Mouse (Mus musculus) ovary, postnatal 14 days (tissue): ENCODE data around the gene Ddo.

Experiments used
- DNase-seq: peaks from one replicate; pipeline ENCODE4 v3.0.0; 2022; ENCODE audit warnings: low spot score

Gene Ddo

DNA sequence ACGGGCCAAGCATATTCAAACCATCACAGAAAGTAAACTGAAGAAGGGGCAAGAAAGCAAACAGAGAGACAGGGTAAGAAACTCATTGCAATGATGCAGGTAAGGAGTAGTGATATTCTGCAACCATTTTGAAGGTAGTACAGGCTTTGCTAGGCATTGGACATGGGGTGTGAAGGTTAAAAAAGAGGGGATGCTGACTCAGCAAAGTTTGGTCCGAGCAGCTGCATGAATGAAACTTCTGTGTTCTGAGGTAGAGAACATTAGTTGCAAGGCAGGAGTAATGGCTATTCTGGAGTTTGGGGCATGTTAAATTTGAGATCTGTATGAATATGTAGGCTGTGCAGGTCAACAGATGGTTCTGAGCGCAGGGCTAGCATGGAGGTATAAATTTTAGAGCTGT is 35.5 kb downstream of the Ddo start:
- no peak for DNase-seq

DNA sequence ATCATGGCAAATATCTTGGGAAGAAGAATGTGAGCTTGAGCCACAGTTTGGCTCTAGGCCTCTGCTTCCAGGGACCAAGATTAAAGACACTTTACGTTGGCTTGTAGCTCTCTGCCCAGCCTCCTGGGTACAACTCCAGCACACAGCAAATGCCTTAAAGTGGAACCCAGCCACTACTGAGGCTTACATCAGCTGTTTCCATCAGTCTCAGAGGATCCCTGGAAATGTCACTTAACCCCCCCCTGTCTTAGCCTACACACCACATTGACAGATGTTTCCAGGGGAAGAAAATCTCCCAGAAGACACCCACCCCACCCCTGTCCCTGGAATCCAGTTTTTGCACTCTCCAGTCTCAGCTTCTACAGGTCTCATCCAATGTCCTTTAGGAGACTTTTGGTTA is 37.1 kb downstream of the Ddo start:
- DNase-seq = no peak

DNA sequence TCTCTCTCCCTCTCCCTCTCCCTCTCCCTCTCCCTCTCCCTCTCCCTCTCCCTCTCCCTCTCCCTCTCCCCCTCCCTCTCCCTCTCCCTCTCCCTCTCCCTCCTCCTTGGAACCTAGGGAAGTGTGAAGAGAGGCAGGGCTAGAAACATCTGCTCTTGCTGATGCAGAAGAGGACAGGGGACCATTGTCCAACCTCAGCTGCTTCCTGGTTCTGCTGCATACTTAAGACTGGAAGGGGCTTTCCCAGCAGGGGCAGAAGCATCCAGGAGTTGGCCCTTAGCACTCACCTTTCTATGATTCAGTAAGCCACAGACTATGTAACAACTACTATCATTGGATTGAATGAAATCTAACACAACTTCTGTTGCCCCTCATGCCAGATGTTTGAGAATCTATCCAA is 38.8 kb downstream of the Ddo start:
- no peak for DNase-seq

DNA sequence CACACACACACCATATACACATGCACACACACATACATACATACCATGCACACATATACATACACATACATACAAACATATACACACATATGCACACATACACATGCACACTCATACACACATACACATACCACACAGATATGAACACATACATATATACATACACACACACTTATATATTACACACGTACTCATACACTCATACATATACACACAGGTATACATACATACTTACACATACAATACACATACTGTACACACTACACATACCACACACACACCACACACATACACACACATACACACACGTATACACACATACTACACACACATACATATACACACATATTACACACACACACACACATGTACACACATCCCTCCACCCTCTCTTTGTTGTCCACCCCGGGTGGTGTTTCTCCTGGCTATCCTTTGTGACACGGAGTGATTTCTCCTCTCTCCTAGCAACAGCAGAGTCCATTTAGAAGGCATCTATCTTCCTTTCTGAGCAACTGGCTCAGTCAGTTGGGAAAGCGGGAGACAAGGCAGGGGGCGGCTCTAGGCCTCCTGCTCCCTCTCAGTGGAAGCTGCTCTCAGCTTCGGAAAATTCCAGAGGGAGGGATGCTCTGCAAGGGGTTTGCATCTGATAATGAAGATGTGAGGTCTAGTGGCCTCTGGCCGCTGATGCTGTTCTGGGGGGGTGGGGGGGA is 42.9 kb downstream of the Ddo start:
- DNase-seq = no peak

DNA sequence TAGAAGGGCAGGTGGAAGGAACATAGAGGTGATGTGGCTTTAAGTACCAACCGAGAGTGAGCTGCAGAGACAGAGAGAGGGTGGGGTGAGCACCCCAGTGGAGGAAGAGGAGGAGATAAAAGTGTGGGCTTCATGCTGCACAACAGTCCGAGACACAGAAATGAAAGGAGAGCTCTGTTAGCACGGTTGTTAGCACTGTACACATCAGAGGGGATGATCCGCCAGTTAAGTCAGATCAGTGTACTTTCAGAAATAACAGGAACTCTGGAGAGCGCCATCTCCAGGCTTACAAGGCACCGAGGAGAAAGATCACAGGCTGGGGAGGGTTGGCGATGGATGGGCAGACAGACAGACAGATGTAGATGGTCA is 43.5 kb downstream of the Ddo start:
- DNase-seq = no peak

DNA sequence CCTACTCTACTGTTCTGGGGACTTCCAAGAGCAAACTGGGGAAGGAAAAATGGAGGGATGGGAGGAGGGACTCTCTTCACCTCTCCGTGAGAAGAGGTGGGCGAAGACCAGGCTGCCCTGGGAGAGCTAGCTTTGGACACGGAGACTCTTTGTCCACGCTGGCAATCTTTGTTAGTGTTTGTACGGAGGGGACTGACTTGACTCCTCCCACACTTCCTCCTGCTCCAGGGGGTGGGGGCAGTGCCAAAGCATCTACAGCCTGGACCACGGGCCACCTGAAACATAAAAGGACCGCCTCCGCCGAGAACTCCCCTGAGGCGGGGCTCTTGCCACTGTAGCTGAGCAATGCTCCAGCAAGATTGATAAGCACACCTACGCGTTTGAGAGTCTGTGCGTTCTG is 44.3 kb downstream of the Ddo start:
- no peak for DNase-seq

DNA sequence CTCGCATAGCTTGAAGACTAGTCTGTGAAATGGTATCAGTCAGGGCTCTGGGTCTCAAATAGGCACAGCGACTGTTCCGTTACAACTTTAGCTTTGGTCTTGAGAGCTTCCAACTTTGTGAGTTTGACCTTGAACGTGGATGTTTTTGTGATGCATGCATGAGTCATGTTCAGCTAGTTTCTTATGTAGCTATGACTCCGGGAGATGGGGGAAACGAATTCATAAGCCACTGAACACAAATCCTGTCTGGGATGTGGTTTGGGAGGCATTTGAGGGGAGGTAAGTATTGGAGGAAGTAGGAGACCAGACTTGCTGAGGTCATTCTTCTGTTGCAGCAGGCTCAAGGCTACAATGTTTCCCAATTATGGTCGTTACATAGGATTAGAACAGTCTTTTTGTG is 46.1 kb downstream of the Ddo start:
- DNase-seq = no peak

DNA sequence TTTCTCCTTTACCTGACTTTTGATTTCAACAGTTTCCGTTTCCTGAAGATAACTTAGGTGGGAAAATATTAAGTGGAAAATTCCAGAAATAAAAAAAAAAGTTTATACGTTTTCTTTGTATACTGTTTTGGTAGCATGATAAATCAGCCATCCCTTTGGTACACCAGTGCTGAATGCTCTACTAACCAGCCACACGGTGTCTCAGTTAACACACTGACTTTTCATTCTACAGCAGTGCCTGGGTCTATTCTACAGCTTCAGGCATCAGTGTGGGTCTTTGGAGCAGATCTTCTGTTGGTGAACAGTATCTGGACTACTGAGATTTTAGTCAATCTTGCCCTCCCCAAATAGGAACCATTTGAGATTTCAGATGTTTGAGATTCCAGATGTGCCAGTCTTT is 48.7 kb downstream of the Ddo start:
- DNase-seq = no peak

DNA sequence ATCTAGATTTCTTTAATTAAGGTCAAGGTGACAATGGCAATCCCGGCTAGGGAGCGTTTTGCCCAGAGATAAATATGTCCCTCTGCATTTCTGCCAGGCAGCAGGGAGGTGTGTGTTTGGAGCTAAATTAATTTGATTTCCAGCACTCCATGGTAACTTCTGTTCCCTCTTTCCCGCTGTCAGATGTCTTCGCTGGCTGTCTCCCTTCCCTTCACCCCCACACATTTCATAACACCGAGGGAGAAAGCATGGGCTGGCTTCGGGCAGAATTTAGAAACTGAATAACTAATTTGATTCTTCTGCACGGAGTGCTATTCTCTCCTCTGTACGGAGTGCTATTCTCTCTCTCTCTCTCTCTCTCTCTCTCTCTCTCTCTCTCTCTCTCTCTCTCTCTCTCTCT is 52.7 kb downstream of the Ddo start:
- no peak for DNase-seq

DNA sequence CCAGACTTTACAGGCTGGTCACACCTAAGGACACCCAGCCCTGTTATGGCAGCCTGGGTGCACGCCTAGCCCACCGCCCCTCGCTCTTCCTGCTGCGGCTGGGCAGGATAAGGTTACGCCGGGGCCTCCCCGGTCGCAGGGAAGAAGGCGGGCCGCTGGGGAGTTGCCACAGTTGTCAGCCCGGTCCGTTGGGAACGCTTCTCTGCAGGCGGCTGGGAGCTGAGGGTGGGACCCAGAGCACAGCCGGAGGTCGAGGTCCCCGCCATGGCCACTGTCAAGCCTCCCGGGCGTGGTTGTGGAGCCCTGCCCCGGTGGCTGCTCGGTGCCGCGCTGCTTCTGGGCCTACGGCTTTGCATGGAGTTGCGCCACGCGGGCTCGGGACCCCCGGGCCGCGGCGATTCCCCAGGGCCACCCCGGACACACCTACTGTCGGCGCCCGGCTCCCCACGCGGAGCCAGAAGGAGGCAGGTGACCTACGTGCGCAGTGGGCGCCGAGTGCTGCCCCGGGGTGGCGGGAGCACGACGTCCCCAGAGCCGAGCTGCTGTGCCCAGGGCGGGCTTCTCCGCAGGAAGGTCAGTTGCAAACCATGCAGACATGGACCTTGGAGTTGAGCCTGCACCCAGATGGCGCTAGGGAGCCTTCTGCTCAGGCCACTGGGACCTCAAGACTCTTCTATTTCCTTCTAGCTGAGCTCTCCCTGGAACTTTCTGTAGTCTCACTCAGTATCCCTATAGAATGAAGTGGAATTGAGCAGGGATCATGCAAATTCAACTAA is 53.5 kb downstream of the Ddo start, which contains the start of gene Mettl24:
Mettl24 (plus strand) TSS at position 191 of the 776 bp plus-strand sequence.
- peak; percentile 73 for DNase-seq

DNA sequence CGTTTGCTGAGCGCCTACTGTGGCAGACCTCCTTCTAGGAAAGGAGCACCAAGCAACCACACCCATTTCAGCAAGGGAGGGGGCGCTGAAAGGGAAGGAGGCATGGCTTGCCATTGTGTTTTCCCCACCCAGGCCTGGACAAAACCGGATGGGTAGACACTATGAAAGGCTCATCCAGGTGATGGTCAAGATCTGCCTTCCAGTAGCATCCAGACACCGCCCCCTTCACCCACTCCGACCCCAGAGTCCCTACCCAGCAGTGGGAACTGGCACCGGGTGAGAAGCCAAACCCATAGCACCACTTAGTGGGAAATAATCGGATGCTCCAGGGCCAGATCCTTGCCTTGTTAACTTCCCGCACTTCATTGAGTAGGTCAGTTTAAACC is 54.0 kb downstream of the Ddo start:
- DNase-seq = no peak

DNA sequence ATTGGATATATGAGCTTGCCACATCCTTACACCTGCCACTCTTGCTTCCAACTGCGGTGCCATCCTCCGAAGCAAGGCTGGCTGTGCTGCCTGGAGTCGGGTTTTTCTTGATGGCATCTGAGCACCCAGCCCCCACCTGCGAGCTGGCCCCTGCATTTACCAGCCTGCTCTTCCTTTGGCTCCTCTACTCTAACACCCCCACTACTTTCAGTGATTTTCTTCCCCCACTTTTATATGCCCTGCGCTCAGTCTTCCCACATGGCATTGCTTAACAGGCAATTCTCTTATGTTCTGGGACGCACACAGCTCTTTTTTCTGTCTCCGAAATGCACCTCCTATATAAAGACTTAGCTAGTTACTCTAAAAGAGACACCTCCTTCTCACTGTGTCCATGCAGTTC is 54.5 kb downstream of the Ddo start:
- no peak for DNase-seq

DNA sequence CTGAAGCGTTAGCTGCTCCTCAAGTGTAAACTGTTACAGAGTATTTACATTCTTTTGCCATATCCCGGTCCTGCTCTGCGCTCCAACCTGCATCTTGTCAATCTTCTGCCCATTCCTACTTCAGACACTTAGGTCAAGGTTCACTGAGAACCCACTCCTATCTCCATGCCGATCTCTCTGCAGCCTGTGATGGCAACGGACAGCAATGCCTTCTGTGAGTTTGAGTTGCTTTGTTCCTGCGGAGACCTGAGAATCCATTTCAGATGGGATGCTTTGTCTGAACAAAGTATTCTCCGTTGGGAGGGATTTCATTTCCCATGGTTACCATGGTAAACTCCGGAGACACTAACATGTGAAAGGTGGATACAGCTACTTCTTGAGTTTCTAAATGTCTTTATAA is 55.8 kb downstream of the Ddo start:
- DNase-seq = no peak

DNA sequence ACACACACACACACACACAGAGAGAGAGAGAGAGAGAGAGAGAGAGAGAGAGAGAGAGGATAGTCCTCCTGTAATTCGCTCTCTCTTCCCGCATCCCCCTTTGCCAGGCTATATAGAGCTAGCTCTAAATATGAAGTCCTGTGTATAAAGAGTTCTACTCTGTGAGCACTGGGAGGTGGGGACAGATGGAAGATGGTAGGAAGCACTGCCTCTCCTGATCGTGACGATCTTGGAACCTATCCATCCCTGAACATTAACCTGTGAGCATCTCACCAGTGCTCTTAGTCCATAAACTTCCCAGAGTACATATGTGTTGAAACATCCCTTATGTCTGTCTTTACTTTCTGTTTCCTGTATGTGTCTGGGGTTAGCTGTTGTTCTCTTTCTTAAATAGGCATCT is 57.2 kb downstream of the Ddo start:
- DNase-seq = no peak

DNA sequence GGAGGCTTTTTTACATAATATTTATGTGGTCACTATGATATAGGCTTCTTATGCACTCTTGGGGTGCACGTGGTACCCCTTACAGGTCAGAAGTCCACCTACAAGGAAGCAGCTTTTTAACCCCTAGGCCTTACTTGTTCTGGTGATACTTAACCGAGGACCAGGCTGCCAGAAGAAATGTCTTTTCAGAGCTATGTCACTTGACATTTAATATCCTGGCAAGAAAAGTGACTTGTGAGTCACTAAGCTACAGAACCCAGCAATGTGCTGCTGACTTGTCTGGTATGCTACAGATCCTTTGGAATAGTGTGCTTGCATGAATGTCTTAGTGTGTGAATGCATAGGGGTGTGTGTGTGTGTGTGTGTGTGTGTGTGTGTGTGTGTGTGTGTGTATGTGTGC is 57.6 kb downstream of the Ddo start:
- DNase-seq = no peak

DNA sequence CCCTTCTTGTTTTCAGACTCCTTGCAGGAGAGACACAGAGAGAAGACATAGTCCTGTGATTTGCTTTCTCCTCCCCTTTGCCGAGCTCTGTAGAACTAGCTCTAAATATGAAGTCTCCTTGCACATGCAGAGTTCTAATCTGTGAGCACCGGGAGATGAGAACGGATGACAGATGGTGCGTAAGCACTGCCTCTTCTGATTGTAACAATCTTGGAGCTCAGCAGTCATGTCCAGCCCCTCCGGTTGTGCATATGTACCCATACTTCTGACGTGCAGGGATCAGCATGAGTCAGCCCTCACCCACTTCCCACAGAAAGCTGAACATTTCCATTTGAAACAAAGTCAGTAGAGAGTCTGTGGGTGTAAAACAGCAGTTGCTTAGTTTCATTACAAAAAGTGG is 58.5 kb downstream of the Ddo start:
- no peak for DNase-seq

DNA sequence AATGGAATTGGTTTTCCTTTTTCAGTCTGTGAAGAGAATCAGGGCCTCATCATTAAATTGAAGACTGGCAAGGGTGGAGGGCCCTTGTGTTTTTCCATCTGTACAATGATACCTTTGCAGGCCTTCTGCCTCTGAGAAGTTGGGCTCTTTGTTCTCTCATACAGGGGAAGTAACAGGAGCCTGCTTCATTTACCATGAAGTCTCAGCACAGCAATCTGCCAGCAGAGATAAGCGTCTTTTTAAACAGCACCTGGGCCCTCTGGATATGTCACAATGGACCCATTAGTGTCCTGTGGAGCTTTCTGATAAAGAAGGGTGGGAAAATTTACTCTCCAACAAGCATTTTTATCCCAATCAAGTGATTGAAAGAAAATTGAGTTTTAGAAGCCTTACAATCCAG is 59.1 kb downstream of the Ddo start:
- DNase-seq = no peak

DNA sequence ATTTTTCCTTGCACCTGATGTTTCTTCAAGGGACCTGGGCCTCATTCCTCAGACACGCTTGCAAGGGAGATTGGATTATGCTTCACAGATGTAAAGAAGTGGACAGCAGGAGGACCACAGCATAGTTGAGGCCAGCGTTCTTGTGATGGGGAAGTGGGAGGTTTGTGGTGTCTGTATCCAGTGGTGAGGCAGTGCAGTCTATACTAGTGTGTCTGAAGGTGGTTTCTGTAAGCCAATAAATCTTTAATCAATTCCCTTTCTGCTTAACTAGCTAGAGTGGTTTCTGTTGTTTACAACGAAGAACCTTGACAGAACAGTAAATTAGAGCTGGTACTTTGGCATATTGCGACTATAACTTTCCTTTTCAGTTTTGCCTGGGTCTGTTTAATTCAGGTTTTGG is 68.8 kb downstream of the Ddo start:
- DNase-seq = no peak

DNA sequence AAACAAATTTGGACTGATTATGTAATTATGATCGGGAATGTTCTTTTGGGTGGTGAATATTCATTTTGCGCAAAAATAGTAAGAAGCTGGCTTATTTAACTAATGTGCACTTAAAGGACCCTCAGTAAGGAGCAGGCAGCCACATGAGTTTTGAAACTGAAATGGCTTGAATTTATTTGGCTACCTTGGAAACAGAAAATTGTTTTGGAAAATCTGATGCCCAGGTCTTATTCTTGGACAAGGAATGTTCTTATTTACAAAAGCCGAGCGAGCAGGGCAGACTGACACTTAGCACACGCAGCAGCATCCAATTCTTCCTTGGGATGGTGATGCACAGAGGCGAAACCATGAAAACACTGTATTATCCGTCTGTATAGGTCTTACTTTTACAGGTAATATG is 81.3 kb downstream of the Ddo start:
- DNase-seq = no peak

DNA sequence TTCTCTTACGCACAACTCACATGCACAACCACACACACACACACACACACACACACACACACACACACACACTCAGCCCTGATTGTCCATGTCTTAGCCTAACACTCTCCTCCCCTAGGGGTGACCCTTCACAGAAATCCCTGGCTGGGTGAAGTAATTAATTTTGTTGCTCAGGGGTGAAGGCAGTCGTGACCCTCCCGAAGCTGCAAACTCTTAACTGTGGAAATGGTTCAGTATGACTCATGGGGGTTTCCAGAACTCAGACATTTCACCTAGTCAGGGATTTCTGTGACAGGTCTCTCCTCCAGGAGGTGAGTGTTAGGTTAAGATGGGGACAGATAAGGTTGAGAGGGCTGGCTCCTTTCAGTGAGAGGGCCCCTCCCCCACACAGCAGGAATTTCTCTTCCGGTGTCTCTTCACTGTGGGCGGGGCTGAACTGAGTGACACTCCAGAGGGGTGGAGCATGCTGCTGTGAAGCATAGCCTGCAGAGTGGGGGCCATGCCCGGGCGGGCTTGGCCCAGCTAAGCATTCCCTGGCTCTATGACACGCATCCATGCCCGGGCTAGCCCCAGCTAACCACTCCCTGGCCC is 83.3 kb downstream of the Ddo start:
- no peak for DNase-seq

DNA sequence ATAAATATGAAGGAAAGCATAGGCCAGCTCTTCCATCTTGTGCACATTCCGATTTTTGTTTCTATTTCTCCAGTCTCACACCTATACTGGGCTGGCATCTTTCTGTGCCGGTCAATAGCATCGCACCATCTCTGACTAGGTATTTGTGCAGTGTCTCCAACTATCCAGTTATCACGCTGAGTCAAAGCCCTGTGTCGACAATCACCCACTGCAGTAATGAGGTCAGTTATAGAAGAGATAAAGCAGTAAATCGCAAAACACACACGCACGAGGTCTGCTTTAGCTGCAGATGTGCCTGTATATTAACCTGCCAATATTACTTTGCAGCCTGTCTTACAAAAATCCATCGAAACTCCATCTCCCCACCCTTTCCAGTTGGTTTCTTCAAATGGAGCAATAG is 84.0 kb downstream of the Ddo start:
- no peak for DNase-seq

DNA sequence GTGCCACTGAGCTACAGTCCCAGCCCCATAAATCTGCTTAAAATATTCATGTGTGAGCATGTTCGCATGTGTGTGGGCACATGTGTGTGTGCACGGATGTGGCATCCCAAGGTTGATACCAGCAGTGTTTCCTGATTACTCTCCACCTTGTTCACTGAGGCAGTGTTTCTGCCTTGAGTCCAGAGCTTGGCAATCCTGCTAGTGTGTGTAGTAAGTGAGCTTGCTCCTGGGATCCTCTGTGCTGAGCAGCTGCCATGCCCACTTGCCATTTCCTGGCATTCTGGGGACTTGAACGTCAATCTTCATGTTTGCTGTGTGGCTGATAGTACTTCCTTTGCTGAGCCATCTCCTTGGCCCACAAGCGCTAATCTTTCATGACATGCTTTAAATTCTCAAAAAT is 85.3 kb downstream of the Ddo start:
- no peak for DNase-seq

DNA sequence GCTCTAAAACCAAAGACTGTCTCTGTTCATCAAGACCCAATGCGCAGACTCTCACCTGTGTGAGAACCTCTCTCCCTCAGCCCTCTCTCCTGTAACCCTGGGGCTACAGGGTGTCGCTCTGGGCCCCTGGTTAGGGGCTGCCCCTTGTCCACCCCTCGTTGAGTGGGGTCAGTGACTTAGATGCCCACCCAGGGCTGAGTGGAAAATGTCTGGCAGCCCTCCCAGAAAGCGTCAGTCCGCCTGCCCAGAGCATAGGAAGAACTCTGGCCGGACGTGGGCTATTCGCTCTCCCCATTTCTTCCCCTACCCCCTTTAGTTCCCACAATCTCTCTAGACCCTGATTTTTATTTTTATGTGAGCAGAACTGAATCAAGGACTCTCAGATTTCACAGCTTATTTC is 86.5 kb downstream of the Ddo start:
- no peak for DNase-seq

DNA sequence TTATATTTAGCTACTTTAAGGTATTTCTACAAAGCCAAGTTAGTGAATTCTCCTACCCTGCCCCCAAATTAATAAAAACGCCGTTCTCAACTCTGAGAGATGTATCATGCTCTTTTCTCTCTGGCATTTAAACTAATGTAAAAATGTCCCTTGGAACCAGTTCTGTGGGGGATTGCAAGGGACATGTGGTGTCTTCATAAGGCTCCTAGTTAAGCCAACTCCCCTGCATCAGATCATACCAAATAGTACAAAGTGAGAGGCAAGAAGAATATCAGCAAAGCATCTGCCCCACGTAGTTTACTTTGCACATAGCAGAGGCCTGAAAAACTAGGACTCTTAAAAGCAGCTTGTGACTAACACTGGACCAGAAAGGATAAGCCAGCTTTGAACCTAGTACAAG is 86.9 kb downstream of the Ddo start:
- DNase-seq = no peak
